Mouse (Mus musculus) embryo, embryonic 9.5 days (tissue): ENCODE measurements around the gene Rbm46.

Experiments used
- DNase-seq: peaks from one replicate; pipeline ENCODE4 v3.0.0-alpha.2; 2017; ENCODE audit errors: extremely low spot score

The Rbm46 gene

GRCm38 (mm10) chr3:82876372-82876739 is at the start of gene Rbm46:
Gene Rbm46, minus strand, starts transcription at chr3:82876483.
- peak; percentile 81 for DNase-seq

GRCm38 (mm10) chr3:82915632-82916031 is 39.3 kb upstream of the Rbm46 start:
- DNase-seq, result no peak

- no peak for DNase-seq
Observed at GRCm38 (mm10) chr3:82908671-82909070, 32.4 kb upstream of the Rbm46 start.

GRCm38 (mm10) chr3:82904211-82904908 is 28.1 kb upstream of the Rbm46 start:
- DNase-seq, result peak; percentile 24

- DNase-seq, result no peak
Observed at GRCm38 (mm10) chr3:82903613-82904205, 27.4 kb upstream of the Rbm46 start, which contains the start of gene Lrat. Gene Lrat, minus strand, starts transcription at chr3:82903973.

GRCm38 (mm10) chr3:82902757-82903612 is 26.7 kb upstream of the Rbm46 start:
- DNase-seq, result peak; percentile 11

- no peak for DNase-seq
Observed at GRCm38 (mm10) chr3:82888842-82889241, 12.6 kb upstream of the Rbm46 start.

GRCm38 (mm10) chr3:82877258-82877657 is 975 bp upstream of the Rbm46 start:
- peak; percentile 62 for DNase-seq

- no peak for DNase-seq
Observed at GRCm38 (mm10) chr3:82875671-82876371, 462 bp downstream of the Rbm46 start.

GRCm38 (mm10) chr3:82857414-82858077 is 18.7 kb downstream of the Rbm46 start:
- DNase-seq, result peak; percentile 41

GRCm38 (mm10) chr3:82825165-82825564 is 51.1 kb downstream of the Rbm46 start:
- DNase-seq, result no peak

- no peak for DNase-seq
Observed at GRCm38 (mm10) chr3:82811851-82812250, 64.4 kb downstream of the Rbm46 start.

GRCm38 (mm10) chr3:82810334-82811120 is 65.8 kb downstream of the Rbm46 start:
- no peak for DNase-seq

- DNase-seq, result no peak
Observed at GRCm38 (mm10) chr3:82809769-82810168, 66.5 kb downstream of the Rbm46 start.

GRCm38 (mm10) chr3:82808323-82808911 is 67.9 kb downstream of the Rbm46 start:
- no peak for DNase-seq

- DNase-seq, result no peak
Observed at GRCm38 (mm10) chr3:82805291-82805690, 71.0 kb downstream of the Rbm46 start.

GRCm38 (mm10) chr3:82800470-82800843 is 75.8 kb downstream of the Rbm46 start:
- no peak for DNase-seq

- DNase-seq, result no peak
Observed at GRCm38 (mm10) chr3:82799735-82800469, 76.4 kb downstream of the Rbm46 start.

GRCm38 (mm10) chr3:82793656-82794055 is 82.6 kb downstream of the Rbm46 start:
- DNase-seq, result no peak

GRCm38 (mm10) chr3:82791663-82792062 is 84.6 kb downstream of the Rbm46 start:
- DNase-seq, result no peak
